Mouse (Mus musculus): ENCODE measurements around the gene Psapl1. TPM values are rescaled to one million over a fixed set of nuclear protein-coding genes. Genes with fewer than 3 reads are reported as not detected.
"Not testable (repeated sequence)": the region's sequence is repeated elsewhere in the genome, so short reads cannot be mapped to it uniquely, and the experiment has no call there.

The Psapl1 gene
- total and polyA plus RNA-seq, 2 experiments, result not detected

DNA sequence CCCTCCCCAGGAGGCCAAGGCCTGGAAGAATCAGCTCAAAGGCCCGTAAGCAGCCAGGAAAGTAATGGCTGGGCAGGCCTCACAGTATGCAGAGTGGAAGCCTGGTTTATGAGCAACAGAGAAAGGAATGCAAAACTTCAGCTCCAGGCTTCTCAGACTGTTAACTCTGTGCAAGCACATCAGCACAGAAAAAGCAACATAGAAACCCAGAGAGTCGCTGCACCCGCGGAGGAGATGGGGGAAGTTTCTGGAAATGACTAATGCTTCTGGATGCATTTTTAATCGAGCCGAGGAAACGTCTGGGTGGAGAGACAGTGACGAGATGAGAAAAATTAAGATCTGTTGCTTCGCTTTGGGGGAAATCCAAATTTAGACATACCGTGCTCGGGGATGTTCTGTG is 22.5 kb downstream of the Psapl1 start:
- WGBS, result 76% methylated on average over 11 of the region's 11 CpGs
- Histone ChIP-seq H3K4me1 (ENCODE audit: control insufficient read depth, insufficient read depth, low read length) (no peaks in the 10 kb centered on the region), H3K27me3 (ENCODE audit: control insufficient read depth, insufficient read depth, low read length) (no peaks in the 10 kb centered on the region), H3K36me3 (ENCODE audit: control insufficient read depth, insufficient read depth, low read length) (no peaks in the 10 kb centered on the region), H3K27ac (replicated peaks; ENCODE audit: insufficient read depth, low read depth, low read length) (no peak overlapping the region), H3K79me2 (ENCODE audit: control insufficient read depth, insufficient read depth, low read length) (no peaks in the 10 kb centered on the region), H3K9ac (ENCODE audit: low read depth, low read length) (no peak overlapping the region), H3K4me3 (ENCODE audit: insufficient read depth, low read depth, low read length) (no peak overlapping the region)
- DNase-seq (ENCODE audit: extremely low read depth, low read depth, low spot score), result no peak
- TF ChIP-seq POLR2A (IDR thresholded peaks at IDR 0.05; ENCODE audit: extremely low read depth, insufficient read depth, low read length), result no peak
- TF ChIP-seq CTCF (IDR thresholded peaks at IDR 0.05; ENCODE audit: low read depth, low read length), result no peak

DNA sequence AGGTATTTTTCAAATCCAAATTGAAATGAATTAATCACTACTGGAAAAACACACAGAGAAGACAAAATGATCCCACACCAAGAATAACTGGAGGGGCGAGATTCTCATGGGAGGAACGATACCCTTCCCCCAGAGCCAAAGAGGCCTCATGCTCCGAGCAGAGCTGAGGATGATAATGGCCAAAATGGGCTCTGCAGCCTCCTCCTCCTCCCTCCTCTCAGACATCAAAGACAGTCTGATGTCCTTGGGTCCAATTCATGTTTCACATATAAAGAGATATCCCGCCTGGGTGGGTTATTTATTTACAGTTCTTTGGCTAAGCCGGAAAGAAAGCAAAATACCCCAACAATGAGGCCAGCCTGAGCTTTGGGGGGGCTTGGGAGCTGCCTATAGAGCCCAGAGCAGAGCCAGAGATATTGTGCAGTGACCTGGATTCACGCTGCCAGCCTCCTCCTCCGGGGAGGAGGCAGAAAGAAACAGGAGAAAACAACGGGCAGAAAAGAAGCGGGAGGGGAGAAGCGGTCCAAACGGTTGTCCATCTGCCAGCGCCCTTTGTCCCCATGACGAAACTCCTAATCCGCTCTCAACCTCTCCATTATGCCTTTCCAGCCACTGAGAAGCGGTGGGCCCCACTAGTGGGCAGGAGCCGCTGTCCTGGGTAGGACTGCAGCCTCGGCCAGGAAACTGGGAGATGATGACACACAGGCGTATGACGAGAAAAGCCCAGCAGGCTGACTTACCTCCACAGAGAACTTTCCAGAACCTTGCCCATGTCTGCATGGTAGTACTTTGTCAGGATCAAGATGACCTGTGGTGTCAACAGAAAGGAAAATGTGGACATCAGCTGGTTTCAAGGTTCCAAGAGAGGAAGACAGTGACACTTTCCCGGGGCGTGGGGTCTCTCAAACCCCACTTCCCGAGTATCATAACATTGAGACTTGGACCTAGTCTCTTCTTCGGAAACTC is 24.9 kb downstream of the Psapl1 start:
- no peak for TF ChIP-seq POLR2A (IDR thresholded peaks at IDR 0.05; ENCODE audit: extremely low read depth, insufficient read depth, low read length)
- TF ChIP-seq CTCF (IDR thresholded peaks at IDR 0.05; ENCODE audit: low read depth, low read length), result no peak
- no peak overlapping the region for H3K9ac ChIP-seq (ENCODE audit: low read depth, low read length)
- no peak overlapping the region for H3K4me3 ChIP-seq (ENCODE audit: insufficient read depth, low read depth, low read length)
- H3K27ac ChIP-seq (replicated peaks; ENCODE audit: insufficient read depth, low read depth, low read length), result no peak overlapping the region
- WGBS, result 46% methylated on average over 23 of the region's 23 CpGs
- peak; percentile 52 for DNase-seq (ENCODE audit: extremely low read depth, low read depth, low spot score)
- no peaks in the 10 kb centered on the region for H3K36me3 ChIP-seq (ENCODE audit: control insufficient read depth, insufficient read depth, low read length)
- no peaks in the 10 kb centered on the region for H3K27me3 ChIP-seq (ENCODE audit: control insufficient read depth, insufficient read depth, low read length)
- no peaks in the 10 kb centered on the region for H3K4me1 ChIP-seq (ENCODE audit: control insufficient read depth, insufficient read depth, low read length)
- H3K79me2 ChIP-seq (ENCODE audit: control insufficient read depth, insufficient read depth, low read length), result no peaks in the 10 kb centered on the region

DNA sequence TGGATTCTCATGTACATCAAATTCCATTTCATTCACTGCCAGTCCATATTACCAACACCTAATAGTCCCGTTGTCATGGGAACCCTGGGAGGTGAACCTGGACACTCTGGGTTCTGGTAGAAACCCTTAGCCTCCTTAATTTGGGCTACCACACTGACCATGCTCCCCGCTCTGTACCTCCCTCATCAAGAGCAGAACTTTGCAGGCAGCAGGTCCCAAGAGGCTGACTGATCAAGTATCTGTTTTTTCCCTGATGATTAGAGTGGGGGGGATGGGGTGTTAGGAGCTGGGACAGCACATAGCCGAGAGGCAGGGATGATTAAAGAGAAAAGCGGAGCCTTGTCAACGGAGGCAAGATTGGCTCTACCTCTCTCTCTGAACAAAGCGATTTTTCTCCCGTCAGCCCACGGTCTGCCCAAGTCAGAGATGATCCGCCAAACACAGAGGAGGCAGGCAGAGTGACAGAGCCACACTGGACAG is 26.5 kb downstream of the Psapl1 start:
- 87% methylated on average over 9 of the region's 9 CpGs for whole genome bisulfite sequencing
- TF ChIP-seq POLR2A (IDR thresholded peaks at IDR 0.05; ENCODE audit: extremely low read depth, insufficient read depth, low read length), result no peak
- no peak for TF ChIP-seq CTCF (IDR thresholded peaks at IDR 0.05; ENCODE audit: low read depth, low read length)
- no peaks in the 10 kb centered on the region for H3K27me3 ChIP-seq (ENCODE audit: control insufficient read depth, insufficient read depth, low read length)
- H3K79me2 ChIP-seq (ENCODE audit: control insufficient read depth, insufficient read depth, low read length), result no peaks in the 10 kb centered on the region
- H3K9ac ChIP-seq (ENCODE audit: low read depth, low read length), result no peak overlapping the region
- no peaks in the 10 kb centered on the region for H3K4me1 ChIP-seq (ENCODE audit: control insufficient read depth, insufficient read depth, low read length)
- no peaks in the 10 kb centered on the region for H3K36me3 ChIP-seq (ENCODE audit: control insufficient read depth, insufficient read depth, low read length)
- no peak overlapping the region for H3K27ac ChIP-seq (replicated peaks; ENCODE audit: insufficient read depth, low read depth, low read length)
- H3K4me3 ChIP-seq (ENCODE audit: insufficient read depth, low read depth, low read length), result no peak overlapping the region
- no peak for DNase-seq (ENCODE audit: extremely low read depth, low read depth, low spot score)

DNA sequence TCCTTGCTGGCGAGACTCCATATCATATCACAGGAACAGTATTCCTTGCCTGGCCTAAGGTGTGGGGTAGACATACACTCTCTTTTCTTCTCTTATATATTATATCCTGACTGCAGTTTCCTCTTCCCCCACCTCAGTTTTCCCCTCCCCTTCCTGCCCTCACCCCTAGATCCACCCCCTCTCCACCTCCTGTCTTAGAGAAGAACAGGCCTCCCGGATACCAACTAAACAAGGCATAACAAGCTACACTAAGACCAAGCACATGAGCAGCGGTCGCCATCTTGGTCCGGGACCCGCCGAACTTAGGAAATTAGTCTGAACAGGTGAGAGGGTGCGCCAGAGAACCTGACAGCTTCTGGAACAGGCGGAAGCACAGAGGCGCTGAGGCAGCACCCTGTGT is 33.7 kb downstream of the Psapl1 start:
- not testable (repeated sequence) for H3K27me3 ChIP-seq (ENCODE audit: control insufficient read depth, insufficient read depth, low read length); H3K9ac ChIP-seq (ENCODE audit: low read depth, low read length); H3K4me3 ChIP-seq (ENCODE audit: insufficient read depth, low read depth, low read length); H3K4me1 ChIP-seq (ENCODE audit: control insufficient read depth, insufficient read depth, low read length); H3K79me2 ChIP-seq (ENCODE audit: control insufficient read depth, insufficient read depth, low read length); H3K36me3 ChIP-seq (ENCODE audit: control insufficient read depth, insufficient read depth, low read length); H3K27ac ChIP-seq (replicated peaks; ENCODE audit: insufficient read depth, low read depth, low read length); DNase-seq (ENCODE audit: extremely low read depth, low read depth, low spot score)
- 93% methylated on average over 8 of the region's 10 CpGs for WGBS

DNA sequence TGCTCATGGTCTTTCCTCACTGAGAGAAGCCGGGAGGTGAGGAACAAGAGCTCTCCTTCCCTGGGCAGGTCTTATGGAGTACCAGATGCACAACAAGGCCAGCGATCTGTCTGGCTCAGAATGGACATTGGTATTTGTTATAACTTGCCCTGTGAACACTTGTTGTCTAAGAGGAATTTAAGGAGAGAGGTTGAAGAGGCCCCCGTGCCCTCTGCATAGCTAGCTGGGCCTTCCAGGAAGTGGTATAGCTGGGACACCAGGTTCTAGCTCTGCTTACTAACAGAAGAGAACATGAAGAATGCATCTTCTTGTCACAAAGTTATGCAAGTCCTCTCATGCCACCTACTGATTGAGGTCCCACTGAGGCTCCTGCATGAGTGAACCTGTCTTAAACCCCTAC is 44.2 kb downstream of the Psapl1 start:
- no peak for TF ChIP-seq CTCF (IDR thresholded peaks at IDR 0.05; ENCODE audit: low read depth, low read length)
- no peak for TF ChIP-seq POLR2A (IDR thresholded peaks at IDR 0.05; ENCODE audit: extremely low read depth, insufficient read depth, low read length)
- Histone ChIP-seq H3K79me2 (ENCODE audit: control insufficient read depth, insufficient read depth, low read length) (no peaks in the 10 kb centered on the region), H3K36me3 (ENCODE audit: control insufficient read depth, insufficient read depth, low read length) (no peaks in the 10 kb centered on the region), H3K9ac (ENCODE audit: low read depth, low read length) (no peak overlapping the region), H3K27ac (replicated peaks; ENCODE audit: insufficient read depth, low read depth, low read length) (no peak overlapping the region), H3K27me3 (ENCODE audit: control insufficient read depth, insufficient read depth, low read length) (no peaks in the 10 kb centered on the region), H3K4me3 (ENCODE audit: insufficient read depth, low read depth, low read length) (no peak overlapping the region), H3K4me1 (ENCODE audit: control insufficient read depth, insufficient read depth, low read length) (no peaks in the 10 kb centered on the region)
- no peak for DNase-seq (ENCODE audit: extremely low read depth, low read depth, low spot score)
- 89% methylated on average over 3 of the region's 3 CpGs for WGBS
